Mouse (Mus musculus) CH12.LX (cell line): ENCODE results near the gene Gck. TPM values are rescaled to one million over a fixed set of nuclear protein-coding genes. Genes with fewer than 3 reads are reported as not detected.
"Not testable (repeated sequence)": the region's sequence is repeated elsewhere in the genome, so short reads cannot be mapped to it uniquely, and the experiment has no call there.

Source experiments
- DNase-seq: peaks from one replicate; pipeline ENCODE4 v3.0.0-alpha.2; 2013; ENCODE audit errors: extremely low read depth
- H3K27ac ChIP-seq: 2 replicates; pipeline ENCODE4 v1.5.1; 2012; ENCODE audit warnings: low read depth, mild to moderate bottlenecking, control low read depth, moderate library complexity; ENCODE audit not compliant: insufficient read depth
- H3K27me3 ChIP-seq: replicated peaks from 2 replicates; pipeline ENCODE3; 2012; ENCODE audit warnings: inconsistent platforms
- H3K36me3 ChIP-seq, 2 experiments: replicated peaks in 1 of 2; 2 replicates each; pipeline versions ENCODE3 to v1.6.1; 2012; ENCODE audit warnings: inconsistent platforms in 1 of 2, low read length in 1 of 2, mild to moderate bottlenecking in 1 of 2, mixed read lengths in 1 of 2, moderate library complexity in 1 of 2; ENCODE audit not compliant: control insufficient read depth in 1 of 2, insufficient read depth in 1 of 2
- H3K4me1 ChIP-seq, 2 experiments: 2 replicates each; pipeline ENCODE4 v1.6.1; 2012; ENCODE audit warnings: inconsistent platforms in 1 of 2, moderate library complexity in 1 of 2; ENCODE audit not compliant: insufficient read depth in 2 of 2, control insufficient read depth in 1 of 2
- H3K4me2 ChIP-seq: 2 replicates; pipeline ENCODE4 v1.6.1; 2012; ENCODE audit warnings: low read depth, mild to moderate bottlenecking, control low read depth; ENCODE audit not compliant: poor library complexity, insufficient read depth, severe bottlenecking
- H3K4me3 ChIP-seq, 3 experiments: fragments of 150-350 bp in 1 of 3; sonication (generic) in 1 of 3; replicated peaks in 1 of 3; 2 replicates each; pipeline versions ENCODE3 to v1.5.1; 2011 to 2012; ENCODE audit warnings: low read depth in 2 of 3, low read length in 2 of 3, mild to moderate bottlenecking in 2 of 3, moderate library complexity in 2 of 3, control low read depth in 1 of 3, improper control_type of control experiment in 1 of 3, inconsistent platforms in 1 of 3, mixed read lengths in 1 of 3; ENCODE audit not compliant: poor library complexity in 1 of 3
- H3K79me2 ChIP-seq: replicated peaks from 2 replicates; pipeline ENCODE4 v1.6.1; 2012; ENCODE audit warnings: mild to moderate bottlenecking, moderate library complexity; ENCODE audit not compliant: control insufficient read depth, poor library complexity, insufficient read depth, severe bottlenecking; ENCODE audit errors: extremely low read depth
- H3K9ac ChIP-seq: 2 replicates; pipeline ENCODE4 v1.6.1; 2012; ENCODE audit warnings: low read depth, mild to moderate bottlenecking, control low read depth, moderate library complexity; ENCODE audit not compliant: insufficient read depth
- H3K9me3 ChIP-seq: replicated peaks from 2 replicates; pipeline ENCODE3; 2012; ENCODE audit warnings: low read length, inconsistent platforms, mixed read lengths
- CHD1 ChIP-seq: IDR thresholded peaks from 2 replicates; pipeline ENCODE4 v1.6.1; 2012; ENCODE audit warnings: low read depth, low read length, improper control_type of control experiment, inconsistent platforms
- CTCF ChIP-seq, 2 experiments: IDR thresholded peaks in 1 of 2; conservative IDR thresholded peaks in 1 of 2; 2 replicates each; pipeline ENCODE4 v1.5.1; 2011 to 2012; ENCODE audit warnings: low read depth in 2 of 2, low read length in 2 of 2, improper control_type of control experiment in 1 of 2, inconsistent platforms in 1 of 2, mild to moderate bottlenecking in 1 of 2, moderate library complexity in 1 of 2
- ELF1 ChIP-seq: IDR thresholded peaks from 2 replicates; pipeline ENCODE4 v1.6.1; 2014; ENCODE audit warnings: low read depth, mild to moderate bottlenecking, inconsistent platforms, low read length, improper control_type of control experiment
- EP300 ChIP-seq: IDR thresholded peaks from 2 replicates; pipeline ENCODE4 v1.6.1; 2011; ENCODE audit warnings: low read length, improper control_type of control experiment
- GABPA ChIP-seq: IDR thresholded peaks from 2 replicates; pipeline ENCODE4 v1.6.1; 2012; ENCODE audit warnings: low read depth, low read length, improper control_type of control experiment, inconsistent platforms; ENCODE audit not compliant: insufficient replicate concordance
- HCFC1 ChIP-seq: IDR thresholded peaks from 2 replicates; pipeline ENCODE4 v1.6.1; 2012; ENCODE audit warnings: low read depth, mild to moderate bottlenecking, inconsistent platforms, low read length, improper control_type of control experiment
- IRF4 ChIP-seq: IDR thresholded peaks from 2 replicates; pipeline ENCODE4 v1.6.1; 2014; ENCODE audit warnings: low read depth, mild to moderate bottlenecking, inconsistent platforms, low read length, improper control_type of control experiment
- JUN ChIP-seq: IDR thresholded peaks from 2 replicates; pipeline ENCODE4 v1.6.1; 2011; ENCODE audit warnings: low read depth, mild to moderate bottlenecking, low read length, improper control_type of control experiment, moderate library complexity; ENCODE audit not compliant: insufficient read depth
- KAT2A ChIP-seq: IDR thresholded peaks from 2 replicates; pipeline ENCODE4 v1.6.1; 2012; ENCODE audit warnings: low read length, improper control_type of control experiment, inconsistent platforms; ENCODE audit not compliant: insufficient replicate concordance
- MEF2A ChIP-seq: IDR thresholded peaks from 2 replicates; pipeline ENCODE4 v1.6.1; 2014; ENCODE audit warnings: low read depth, mild to moderate bottlenecking, inconsistent platforms, low read length, improper control_type of control experiment, borderline replicate concordance
- MYC ChIP-seq: IDR thresholded peaks from 2 replicates; pipeline ENCODE4 v1.6.1; 2011; ENCODE audit warnings: low read depth, mild to moderate bottlenecking, improper control_type of control experiment, low read length
- NELFE ChIP-seq: IDR thresholded peaks from 2 replicates; pipeline ENCODE4 v1.6.1; 2011; ENCODE audit warnings: low read depth, low read length, improper control_type of control experiment
- NRF1 ChIP-seq: IDR thresholded peaks from 2 replicates; pipeline ENCODE4 v1.6.1; 2014; ENCODE audit warnings: low read depth, mild to moderate bottlenecking, inconsistent platforms, low read length, improper control_type of control experiment, moderate library complexity
- PAX5 ChIP-seq: IDR thresholded peaks from 2 replicates; pipeline ENCODE4 v1.6.1; 2012; ENCODE audit warnings: low read length, inconsistent platforms, mixed read lengths
- POLR2A ChIP-seq: IDR thresholded peaks from 2 replicates; pipeline ENCODE4 v1.6.1; 2011; ENCODE audit warnings: low read depth, mild to moderate bottlenecking, improper control_type of control experiment, low read length
- POLR2AphosphoS2 ChIP-seq: IDR thresholded peaks from 2 replicates; pipeline ENCODE4 v1.6.1; 2011; ENCODE audit warnings: low read depth, low read length, improper control_type of control experiment
- RAD21 ChIP-seq: IDR thresholded peaks from 2 replicates; pipeline ENCODE4 v1.6.1; 2011; ENCODE audit warnings: low read depth, mild to moderate bottlenecking, low read length, improper control_type of control experiment, moderate library complexity
- RCOR1 ChIP-seq: conservative IDR thresholded peaks from 2 replicates; pipeline ENCODE4 v1.6.1; 2012; ENCODE audit warnings: low read depth, mild to moderate bottlenecking, inconsistent platforms, low read length, improper control_type of control experiment
- SMC3 ChIP-seq: IDR thresholded peaks from 2 replicates; pipeline ENCODE4 v1.6.1; 2011; ENCODE audit warnings: low read depth, low read length, improper control_type of control experiment
- TBP ChIP-seq: conservative IDR thresholded peaks from 2 replicates; pipeline ENCODE4 v1.6.1; 2011; ENCODE audit warnings: low read depth, low read length, improper control_type of control experiment
- TCF12 ChIP-seq: IDR thresholded peaks from 2 replicates; pipeline ENCODE4 v1.6.1; 2014; ENCODE audit warnings: low read depth, mild to moderate bottlenecking, inconsistent platforms, low read length, improper control_type of control experiment
- UBTF ChIP-seq: IDR thresholded peaks from 2 replicates; pipeline ENCODE4 v1.6.1; 2012; ENCODE audit warnings: low read depth, mild to moderate bottlenecking, inconsistent platforms, low read length, improper control_type of control experiment, moderate library complexity
- USF1 ChIP-seq: IDR thresholded peaks from 2 replicates; pipeline ENCODE4 v1.6.1; 2014; ENCODE audit warnings: low read depth, mild to moderate bottlenecking, inconsistent platforms, low read length, improper control_type of control experiment
- ZMIZ1 ChIP-seq: IDR thresholded peaks from 2 replicates; pipeline ENCODE4 v1.6.1; 2012; ENCODE audit warnings: low read depth, mild to moderate bottlenecking, inconsistent platforms, low read length, improper control_type of control experiment
- ZNF384 ChIP-seq: IDR thresholded peaks from 2 replicates; pipeline ENCODE4 v1.6.1; 2012; ENCODE audit warnings: low read depth, low read length, improper control_type of control experiment, inconsistent platforms
- dilution Hi-C: fragments of 300-500 bp; cut with MboI; formaldehyde crosslinking; loops from 2 replicates; pipeline ENCODE4 v1.14.3; 2020; ENCODE audit warnings: low sequenced_read_pairs; ENCODE audit not compliant: extremely low pct_unique_long_range_greater_than_20kb, extremely low pct_ligation_motif_present
- in situ Hi-C: fragments of 300-500 bp; cut with MboI; formaldehyde crosslinking; loops from 3 replicates; pipeline ENCODE4 v1.14.3; 2019; ENCODE audit warnings: low sequenced_read_pairs, low pct_ligation_motif_present, low pct_unique_long_range_greater_than_20kb, mixed read lengths
- polyA plus RNA-seq: library from polyadenylated mRNA; unstranded; fragments of >175 nt; gene quantifications from 2 replicates; pipeline ENCODE4 v1.2.1, GENCODE M21; 2012; ENCODE audit warnings: low read depth; ENCODE audit not compliant: insufficient read length
- total RNA-seq, 2 experiments: library from RNA; depleted of rRNA; stranded (reverse); fragments of 300-350 nt in 1 of 2; fragments of >200 nt in 1 of 2; gene quantifications; 2 replicates each; pipeline ENCODE4 v1.2.3; 2012 to 2014

Gene Gck
- total and polyA plus RNA-seq, 3 experiments = 0.68 to 1.4 (median 1.0) TPM

GRCm38 (mm10) chr11:5888563-5888962, 61.3 kb downstream of the Gck start:
- H3K36me3 ChIP-seq, H3K9me3 ChIP-seq, H3K27me3 ChIP-seq, H3K4me3 ChIP-seq, H3K79me2 ChIP-seq, DNase-seq, dilution Hi-C loops, H3K27ac ChIP-seq, H3K4me2 ChIP-seq, H3K9ac ChIP-seq, in situ Hi-C loops: not testable (repeated sequence)
- peak; percentile 71; the same call in 1 of the 2 replicates for TF ChIP-seq TBP
- H3K4me1 ChIP-seq = peaks cover 5 to 31% of the 10 kb centered on the region in 2 experiments

GRCm38 (mm10) chr11:5887250-5887649, 62.6 kb downstream of the Gck start:
- Histone ChIP-seq H3K27ac (no peak overlapping the region), H3K27me3 (no peaks in the 10 kb centered on the region), H3K9me3 (no peaks in the 10 kb centered on the region), H3K9ac (no peak overlapping the region), H3K4me1 (peaks cover 8 to 31% of the 10 kb centered on the region in 2 experiments), H3K4me3 (no peak overlapping the region), H3K36me3 (no peaks in the 10 kb centered on the region), H3K4me2 (no peak overlapping the region), H3K79me2 (no peaks in the 10 kb centered on the region)
- TF ChIP-seq MYC (no peak), ELF1 (no peak), IRF4 (no peak), ZNF384 (no peak), RCOR1 (no peak), GABPA (no peak), TBP (no peak), POLR2AphosphoS2 (no peak), JUN (no peak), KAT2A (no peak), CTCF (conservative IDR thresholded peaks at IDR 0.05 in 1 of 2, IDR thresholded peaks at IDR 0.05 in 1 of 2; ENCODE audit: low read depth in 2 of 2, low read length in 2 of 2) (no peak), NELFE (no peak), ZMIZ1 (no peak), SMC3 (no peak)
- in situ Hi-C loops (no loop called here), dilution Hi-C loops (no loop called here)
- DNase-seq = no peak

GRCm38 (mm10) chr11:5886187-5886586, 63.7 kb downstream of the Gck start:
- DNase-seq = peak; percentile 70
- Histone ChIP-seq H3K4me2 (no peak overlapping the region), H3K4me3 (no peak overlapping the region), H3K27ac (no peak overlapping the region), H3K4me1 (peaks cover 6 to 23% of the 10 kb centered on the region in 2 experiments), H3K9ac (no peak overlapping the region), H3K9me3 (no peaks in the 10 kb centered on the region), H3K79me2 (no peaks in the 10 kb centered on the region), H3K27me3 (no peaks in the 10 kb centered on the region), H3K36me3 (no peaks in the 10 kb centered on the region)
- in situ Hi-C loops (no loop called here), dilution Hi-C loops (no loop called here)
- no peak for TF ChIP-seq TBP
- TF ChIP-seq IRF4 = no peak
- TF ChIP-seq PAX5 = no peak
- TF ChIP-seq RAD21 = peak; percentile 82
- TF ChIP-seq ZNF384 = no peak
- TF ChIP-seq GABPA = no peak
- TF ChIP-seq JUN = no peak
- no peak for TF ChIP-seq RCOR1
- TF ChIP-seq CHD1 = no peak
- no peak for TF ChIP-seq TCF12
- TF ChIP-seq USF1 = no peak
- TF ChIP-seq EP300 = no peak
- TF ChIP-seq CTCF (conservative IDR thresholded peaks at IDR 0.05 in 1 of 2, IDR thresholded peaks at IDR 0.05 in 1 of 2; ENCODE audit: low read depth in 2 of 2, low read length in 2 of 2) = peak; percentile 93 to 100
- TF ChIP-seq NRF1 = no peak
- no peak for TF ChIP-seq POLR2AphosphoS2
- TF ChIP-seq MEF2A = no peak
- no peak for TF ChIP-seq POLR2A
- no peak for TF ChIP-seq HCFC1
- no peak for TF ChIP-seq UBTF
- TF ChIP-seq ELF1 = no peak
- TF ChIP-seq SMC3 = peak; percentile 84
